Mouse (Mus musculus) hindbrain, postnatal 0 days (tissue): Measurements from ENCODE around the gene Noxo1. TPM values are rescaled to one million over a fixed set of nuclear protein-coding genes. Genes with fewer than 3 reads are reported as not detected.

ENCODE experiments used
- ATAC-seq: fragments of 200-750 bp; cut with Nextera tagmentation; 2 replicates; pipeline ENCODE4 v1.8.0; 2017; ENCODE audit warnings: mild to moderate bottlenecking, moderate TSS enrichment, moderate library complexity
- DNase-seq: peaks from one replicate; pipeline ENCODE4 v3.0.0-alpha.2; 2015; ENCODE audit warnings: low spot score
- H3K27ac ChIP-seq: fragments of 300-500 bp; sonication (generic); 2 replicates; pipeline ENCODE4 v1.5.1; 2014; ENCODE audit warnings: mild to moderate bottlenecking
- H3K27me3 ChIP-seq: fragments of 300-500 bp; sonication (generic); 2 replicates; pipeline ENCODE4 v1.6.1; 2014; ENCODE audit warnings: low read length, mixed read lengths; ENCODE audit not compliant: insufficient read depth
- H3K36me3 ChIP-seq: fragments of 300-500 bp; sonication (generic); 2 replicates; pipeline ENCODE4 v1.6.1; 2014; ENCODE audit warnings: low read length, mixed read lengths; ENCODE audit not compliant: insufficient read depth
- H3K4me1 ChIP-seq: fragments of 300-500 bp; sonication (generic); 2 replicates; pipeline ENCODE4 v1.6.1; 2014; ENCODE audit warnings: antibody characterized with exemption, low read length, mixed read lengths; ENCODE audit not compliant: insufficient read depth
- H3K4me2 ChIP-seq: fragments of 300-500 bp; sonication (generic); 2 replicates; pipeline ENCODE4 v1.6.1; 2014; ENCODE audit warnings: low read depth, mild to moderate bottlenecking, low read length, moderate library complexity, mixed read lengths
- H3K4me3 ChIP-seq: fragments of 300-500 bp; sonication (generic); 2 replicates; pipeline ENCODE4 v1.5.1; 2014; ENCODE audit warnings: low read length
- H3K9ac ChIP-seq: fragments of 300-500 bp; sonication (generic); replicated peaks from 2 replicates; pipeline ENCODE4 v1.6.1; 2014; ENCODE audit warnings: mild to moderate bottlenecking, low read length, moderate library complexity, mixed read lengths
- H3K9me3 ChIP-seq: fragments of 300-500 bp; sonication (generic); 2 replicates; pipeline ENCODE4 v1.6.1; 2016; ENCODE audit warnings: low read length, mixed read lengths
- CTCF ChIP-seq: IDR thresholded peaks from 2 replicates; pipeline ENCODE4 v1.5.1; 2016; ENCODE audit warnings: antibody characterized with exemption, control low read depth, low read depth
- WGBS: fragments of 180-500 bp; shearing (Covaris S2); extraction: QIAGEN DNeasy Blood & Tissue Kit; methylation state at CpG from one replicate; pipeline ENCODE4 v1.1.7; 2014; 5-methylcytosine and 5-hydroxymethylcytosine counted together
- polyA plus RNA-seq: library from polyadenylated mRNA; unstranded; fragments of >200 nt; fragmentation: Nextera tagmentation; extraction: Ambion mirVana; gene quantifications from 2 replicates; pipeline ENCODE4 v1.2.1, GENCODE M21; 2015
- total RNA-seq: library from RNA; depleted of rRNA; stranded (reverse); fragments of >200 nt; gene quantifications from 2 replicates; pipeline ENCODE4 v1.2.3, GENCODE M21; 2014

Gene Noxo1
- total and polyA plus RNA-seq, 2 experiments from 2014 or later = 1.4 to 6.1 TPM

- WGBS = 4% methylated on average over 32 of the region's 32 CpGs
- Histone ChIP-seq H3K27ac (peak within 1 kb of the TSS; percentile 78), H3K27me3 (no peaks in the 10 kb centered on the region), H3K9ac (peak within 1 kb of the TSS; percentile 66), H3K9me3 (no peaks in the 10 kb centered on the region), H3K4me2 (peak within 1 kb of the TSS; percentile 70), H3K36me3 (peaks cover 19% of the 10 kb centered on the region), H3K4me3 (peak within 1 kb of the TSS; percentile 72), H3K4me1 (peaks cover 3% of the 10 kb centered on the region; the same call in 1 of the 2 replicates)
- ATAC-seq = peak; percentile 93
- DNase-seq = peak; percentile 98
- TF ChIP-seq CTCF = no peak
Measured at GRCm38 (mm10) chr17:24706982-24707800, 11.2 kb downstream of the Noxo1 start, which contains the start of gene Tbl3. Gene Tbl3, minus strand, starts transcription at chr17:24707660.

- WGBS = 7% methylated on average over 24 of the region's 24 CpGs
Measured at GRCm38 (mm10) chr17:24707801-24708425, 11.9 kb downstream of the Noxo1 start.

GRCm38 (mm10) chr17:24708646-24709045 is 12.6 kb downstream of the Noxo1 start:
- no peak overlapping the region for H3K27ac ChIP-seq
- no peak overlapping the region for H3K4me3 ChIP-seq
- WGBS = 30% methylated on average over 2 of the region's 2 CpGs
- peaks cover 17% of the 10 kb centered on the region for H3K36me3 ChIP-seq
- DNase-seq (peak; percentile 40), ATAC-seq (no peak)
- H3K4me1 ChIP-seq = peaks cover 3% of the 10 kb centered on the region; the same call in 1 of the 2 replicates
- no peaks in the 10 kb centered on the region for H3K27me3 ChIP-seq
- H3K9me3 ChIP-seq = no peaks in the 10 kb centered on the region
- no peak overlapping the region for H3K9ac ChIP-seq
- TF ChIP-seq CTCF = peak; percentile 53; the same call in 1 of the 2 replicates
- no peak overlapping the region; the same call in 1 of the 2 replicates for H3K4me2 ChIP-seq

More at GRCm38 (mm10) chr17:24707801-24708425, 11.9 kb downstream of the Noxo1 start:
- TF ChIP-seq CTCF = no peak
- peaks cover 3% of the 10 kb centered on the region; the same call in 1 of the 2 replicates for H3K4me1 ChIP-seq
- DNase-seq (no peak), ATAC-seq (peak; percentile 68; the same call in 1 of the 2 replicates)
- H3K9me3 ChIP-seq = no peaks in the 10 kb centered on the region
- H3K36me3 ChIP-seq = peaks cover 17% of the 10 kb centered on the region
- peak overlapping the region; percentile 72 for H3K4me3 ChIP-seq
- H3K9ac ChIP-seq = peak overlapping the region; percentile 66
- peak overlapping the region; percentile 78 for H3K27ac ChIP-seq
- H3K27me3 ChIP-seq = no peaks in the 10 kb centered on the region
- peak overlapping the region; percentile 70 for H3K4me2 ChIP-seq

GRCm38 (mm10) chr17:24715556-24715955 is 19.5 kb downstream of the Noxo1 start:
- no peak overlapping the region for H3K9ac ChIP-seq

GRCm38 (mm10) chr17:24716166-24716682 is 20.2 kb downstream of the Noxo1 start:
- Histone ChIP-seq H3K9ac (no peak overlapping the region), H3K27ac (no peak overlapping the region), H3K27me3 (no peaks in the 10 kb centered on the region), H3K36me3 (no peaks in the 10 kb centered on the region; the same call in 1 of the 2 replicates), H3K4me1 (no peaks in the 10 kb centered on the region), H3K9me3 (no peaks in the 10 kb centered on the region), H3K4me3 (no peak overlapping the region), H3K4me2 (no peak overlapping the region)
- no peak for TF ChIP-seq CTCF
- no peak for ATAC-seq
- DNase-seq = no peak
- WGBS = 95% methylated on average over 15 of the region's 15 CpGs

More at GRCm38 (mm10) chr17:24715556-24715955, 19.5 kb downstream of the Noxo1 start:
- H3K27me3 ChIP-seq = no peaks in the 10 kb centered on the region
- no peak overlapping the region for H3K27ac ChIP-seq
- TF ChIP-seq CTCF = no peak
- WGBS = 72% methylated on average over 6 of the region's 6 CpGs
- DNase-seq = no peak
- H3K4me1 ChIP-seq = no peaks in the 10 kb centered on the region
- ATAC-seq = no peak
- H3K36me3 ChIP-seq = no peaks in the 10 kb centered on the region; the same call in 1 of the 2 replicates
- no peak overlapping the region for H3K4me3 ChIP-seq
- no peak overlapping the region for H3K4me2 ChIP-seq
- H3K9me3 ChIP-seq = no peaks in the 10 kb centered on the region

- no peak within 1 kb of the TSS; the same call in 1 of the 2 replicates for H3K9ac ChIP-seq
- peaks cover 12% of the 10 kb centered on the region for H3K36me3 ChIP-seq
- no peaks in the 10 kb centered on the region; the same call in 1 of the 2 replicates for H3K4me1 ChIP-seq
- H3K27ac ChIP-seq = no peak within 1 kb of the TSS
- H3K4me3 ChIP-seq = peak within 1 kb of the TSS; percentile 61; the same call in 1 of the 2 replicates
- no peak for DNase-seq
- 77% methylated on average over 4 of the region's 4 CpGs for WGBS
- ATAC-seq = no peak
- H3K9me3 ChIP-seq = no peaks in the 10 kb centered on the region
- no peak for TF ChIP-seq CTCF
- H3K4me2 ChIP-seq = peak within 1 kb of the TSS; percentile 59
- H3K27me3 ChIP-seq = no peaks in the 10 kb centered on the region
Measured at GRCm38 (mm10) chr17:24717943-24718342, 21.9 kb downstream of the Noxo1 start, which contains the start of the genes Rnf151 and Rps2. Gene Rnf151, minus strand, starts transcription at chr17:24718063. Gene Rps2, plus strand, starts transcription at chr17:24718116.
